Comparison of ENCODE assay signal across 8 mouse cellular contexts in genomic region chr12:25093241-25093774, GRCm38 (mm10). TPM values are rescaled to one million over a fixed set of nuclear protein-coding genes. Genes with fewer than 3 reads are reported as not detected.
DNase-seq lines count a peak whose midpoint lies in the region; ATAC-seq and TF ChIP-seq lines count a peak whose summit lies in the region.

No protein-coding gene starts in this region.

- ATAC-seq in hindbrain, postnatal 0 days = no peak
- ATAC-seq in liver, embryonic 14.5 days (ENCODE audit: insufficient read depth) = no peak
- ATAC-seq in neural tube, embryonic 15.5 days (ENCODE audit: low FRiP score) = no peak

- WGBS in hindbrain, postnatal 0 days = 16% methylated on average over 11 of the region's 11 CpGs
- WGBS in liver, embryonic 14.5 days (ENCODE audit: insufficient replicate concordance) = 36% methylated on average over 11 of the region's 11 CpGs
- WGBS in neural tube, embryonic 15.5 days = 17% methylated on average over 11 of the region's 11 CpGs

- no peaks in the 10 kb centered on the region for H3K9me3 ChIP-seq in hindbrain, postnatal 0 days (ENCODE audit: low read length)
- H3K9me3 ChIP-seq in liver, embryonic 14.5 days (ENCODE audit: control insufficient read depth, low read length) = no peaks in the 10 kb centered on the region
- H3K9me3 ChIP-seq in neural tube, embryonic 15.5 days (replicated peaks) = no peaks in the 10 kb centered on the region

- H3K4me3 ChIP-seq in hindbrain, postnatal 0 days (ENCODE audit: low read length) = peak overlapping the region; percentile 39
- H3K4me3 ChIP-seq in liver, embryonic 14.5 days (ENCODE audit: insufficient read depth in 1 of 2, low read depth in 2 of 2, low read length in 2 of 2) = peak overlapping the region; percentile 3 to 30; a peak in 2 of 4 replicates
- H3K4me3 ChIP-seq in neural tube, embryonic 15.5 days (replicated peaks) = peak overlapping the region; percentile 36

- H3K4me2 ChIP-seq in hindbrain, postnatal 0 days (ENCODE audit: low read depth, low read length) = peak overlapping the region; percentile 95
- H3K4me2 ChIP-seq in liver, embryonic 14.5 days (ENCODE audit: low read depth) = peak overlapping the region; percentile 47
- H3K4me2 ChIP-seq in neural tube, embryonic 15.5 days = peak overlapping the region; percentile 77

- H3K27ac ChIP-seq in hindbrain, postnatal 0 days = peak overlapping the region; percentile 36
- no peak overlapping the region for H3K27ac ChIP-seq in liver, embryonic 14.5 days
- peak overlapping the region; percentile 41; the same call in 1 of the 2 replicates for H3K27ac ChIP-seq in neural tube, embryonic 15.5 days (replicated peaks)

- no peaks in the 10 kb centered on the region for H3K36me3 ChIP-seq in hindbrain, postnatal 0 days (ENCODE audit: insufficient read depth, low read length)
- H3K36me3 ChIP-seq in liver, embryonic 14.5 days (replicated peaks; ENCODE audit: control insufficient read depth, insufficient read depth, low read depth) = no peaks in the 10 kb centered on the region
- H3K36me3 ChIP-seq in neural tube, embryonic 15.5 days = no peaks in the 10 kb centered on the region

- TF ChIP-seq CTCF in hindbrain, postnatal 0 days (IDR thresholded peaks at IDR 0.05; ENCODE audit: low read depth) = no peak
- TF ChIP-seq CTCF in liver, embryonic 14.5 days (IDR thresholded peaks at IDR 0.05; ENCODE audit: low read depth) = no peak

- no peak for TF ChIP-seq EP300 in liver, embryonic 14.5 days (IDR thresholded peaks at IDR 0.05; ENCODE audit: low read depth)

- peak; percentile 15 for DNase-seq in thymus, postnatal 14 days
- DNase-seq in thymus, postnatal 0 days (ENCODE audit: low spot score) = no peak
- peak; percentile 51 for DNase-seq in embryo, embryonic 10.5 days (ENCODE audit: low spot score)
- no peak for DNase-seq in hindbrain, postnatal 0 days (ENCODE audit: low spot score)
- DNase-seq in liver, embryonic 14.5 days (ENCODE audit: low read depth in 3 of 3, low spot score in 3 of 3) = no peak
- DNase-seq in layer of hippocampus, adult 18-20 months (ENCODE audit: low spot score in 2 of 2) = no peak
- DNase-seq in gastrocnemius, postnatal 10 days = no peak

- H3K4me1 ChIP-seq in hindbrain, postnatal 0 days (ENCODE audit: insufficient read depth, low read length) = peaks cover 16% of the 10 kb centered on the region; the same call in 1 of the 2 replicates
- H3K4me1 ChIP-seq in liver, embryonic 14.5 days (replicated peaks; ENCODE audit: control insufficient read depth in 2 of 2, insufficient read depth in 2 of 2, low read length in 1 of 2) = no peaks in the 10 kb centered on the region
- H3K4me1 ChIP-seq in neural tube, embryonic 15.5 days = peaks cover 49% of the 10 kb centered on the region

- peak overlapping the region; percentile 46 for H3K9ac ChIP-seq in hindbrain, postnatal 0 days (replicated peaks; ENCODE audit: low read length)
- H3K9ac ChIP-seq in liver, embryonic 14.5 days (replicated peaks) = no peak overlapping the region
- H3K9ac ChIP-seq in neural tube, embryonic 15.5 days (replicated peaks) = peak overlapping the region; percentile 38; the same call in 1 of the 2 replicates

- no peaks in the 10 kb centered on the region for H3K27me3 ChIP-seq in hindbrain, postnatal 0 days (ENCODE audit: insufficient read depth, low read length)
- peaks cover 55% of the 10 kb centered on the region for H3K27me3 ChIP-seq in liver, embryonic 14.5 days (ENCODE audit: control insufficient read depth, insufficient read depth, low read length)
- no peaks in the 10 kb centered on the region for H3K27me3 ChIP-seq in neural tube, embryonic 15.5 days (replicated peaks)

RNA-seq across cellular contexts. Expression of gene Id2, which starts 3.6 kb away (rescaled TPM):
- 152 and 159 TPM in 2 replicates for polyA plus RNA-seq in thymus, postnatal 0 days (2015; fragmentation: Nextera tagmentation; extraction: Ambion mirVana)
- total RNA-seq in hindbrain, postnatal 0 days (2014; rRNA removed) = 202 and 242 TPM in 2 replicates
- polyA plus RNA-seq in hindbrain, postnatal 0 days (2015; fragmentation: Nextera tagmentation; extraction: Ambion mirVana) = 518 and 585 TPM in 2 replicates
- polyA plus RNA-seq in liver, embryonic 14.5 days (2012; rRNA removed) = 46.3 and 57.7 TPM in 2 replicates
- 111 and 114 TPM in 2 replicates for polyA plus RNA-seq in liver, embryonic 14.5 days (2014; fragmentation: Nextera tagmentation; extraction: Ambion mirVana)
- 252 and 258 TPM in 2 replicates for polyA plus RNA-seq in neural tube, embryonic 15.5 days (2015; fragmentation: Nextera tagmentation; extraction: Ambion mirVana)
- total RNA-seq in layer of hippocampus, adult 18-20 months (2021) = 10 to 100 TPM; 84.9 to 98.6 TPM
- 10 to 100 TPM; 11.4 to 12.8 TPM for total RNA-seq in gastrocnemius, postnatal 10 days (2021)

Comparison
In these comparisons a context has a peak if more than half of its experiments do, and no peak if none do; other contexts are left out.
1. DNase-seq: peak in thymus, postnatal 14 days (single experiment) and embryo, embryonic 10.5 days (single experiment); none in thymus, postnatal 0 days (single experiment), hindbrain, postnatal 0 days (single experiment), liver, embryonic 14.5 days (0 of 3), layer of hippocampus, adult 18-20 months (0 of 2) and gastrocnemius, postnatal 10 days (single experiment).
2. Peak in every context shown above with its lines, with median percentiles within 50 percentile points of each other: H3K4me2 ChIP-seq and H3K4me3 ChIP-seq.